Mouse (Mus musculus): ENCODE data around the gene Ica1.

Ica1 gene

GRCm38 (mm10) chr6:8778296-8778649 is at the start of gene Ica1:
TSS of gene Ica1 (minus strand) at chr6:8778488.
- DNase-seq (ENCODE audit: low read depth): no peak

GRCm38 (mm10) chr6:8819866-8820265 is 41.6 kb upstream of the Ica1 start:
- no peak for DNase-seq (ENCODE audit: low read depth)

GRCm38 (mm10) chr6:8814332-8815002 is 36.2 kb upstream of the Ica1 start:
- no peak for DNase-seq (ENCODE audit: low read depth)

GRCm38 (mm10) chr6:8802561-8803150 is 24.4 kb upstream of the Ica1 start:
- DNase-seq (ENCODE audit: low read depth): no peak

- DNase-seq (ENCODE audit: low read depth): no peak
These were observed 14.1 kb upstream of the Ica1 start for GRCm38 (mm10) chr6:8792385-8792784.

GRCm38 (mm10) chr6:8791781-8792180 is 13.5 kb upstream of the Ica1 start:
- DNase-seq (ENCODE audit: low read depth): no peak

- DNase-seq (ENCODE audit: low read depth): no peak
These were observed 2.3 kb upstream of the Ica1 start for GRCm38 (mm10) chr6:8780618-8781017.

- no peak for DNase-seq (ENCODE audit: low read depth)
These were observed 635 bp downstream of the Ica1 start for GRCm38 (mm10) chr6:8777411-8778295.

GRCm38 (mm10) chr6:8771539-8771938 is 6.7 kb downstream of the Ica1 start:
- DNase-seq (ENCODE audit: low read depth): no peak

GRCm38 (mm10) chr6:8770341-8770740 is 7.9 kb downstream of the Ica1 start:
- no peak for DNase-seq (ENCODE audit: low read depth)

GRCm38 (mm10) chr6:8769803-8770202 is 8.5 kb downstream of the Ica1 start:
- no peak for DNase-seq (ENCODE audit: low read depth)

GRCm38 (mm10) chr6:8766652-8767051 is 11.6 kb downstream of the Ica1 start:
- no peak for DNase-seq (ENCODE audit: low read depth)

GRCm38 (mm10) chr6:8765801-8766200 is 12.5 kb downstream of the Ica1 start:
- no peak for DNase-seq (ENCODE audit: low read depth)

- no peak for DNase-seq (ENCODE audit: low read depth)
These were observed 13.2 kb downstream of the Ica1 start for GRCm38 (mm10) chr6:8765064-8765463.

GRCm38 (mm10) chr6:8760708-8761294 is 17.5 kb downstream of the Ica1 start:
- DNase-seq (ENCODE audit: low read depth): no peak

- no peak for DNase-seq (ENCODE audit: low read depth)
These were observed 18.4 kb downstream of the Ica1 start for GRCm38 (mm10) chr6:8759901-8760300.

- DNase-seq (ENCODE audit: low read depth): no peak
These were observed 22.5 kb downstream of the Ica1 start for GRCm38 (mm10) chr6:8755760-8756276.

- no peak for DNase-seq (ENCODE audit: low read depth)
These were observed 23.8 kb downstream of the Ica1 start for GRCm38 (mm10) chr6:8754486-8754885.

GRCm38 (mm10) chr6:8753723-8754036 is 24.6 kb downstream of the Ica1 start:
- no peak for DNase-seq (ENCODE audit: low read depth)

- no peak for DNase-seq (ENCODE audit: low read depth)
These were observed 25.1 kb downstream of the Ica1 start for GRCm38 (mm10) chr6:8752984-8753722.

- no peak for DNase-seq (ENCODE audit: low read depth)
These were observed 33.4 kb downstream of the Ica1 start for GRCm38 (mm10) chr6:8744886-8745285.

- DNase-seq (ENCODE audit: low read depth): no peak
These were observed 34.0 kb downstream of the Ica1 start for GRCm38 (mm10) chr6:8744273-8744785.

Data from fibroblast of lung, adult 2 months (primary cell).